Mouse (Mus musculus) MEL (cell line): ENCODE data around the gene Slc12a6. TPM values are rescaled to one million over a fixed set of nuclear protein-coding genes. Genes with fewer than 3 reads are reported as not detected.
A peak's percentile ranks its signal among the peaks of the same experiment; 100 is the strongest.

Source experiments
- DNase-seq: peaks from one replicate; pipeline ENCODE4 v3.0.0; 2011; ENCODE audit warnings: low read depth, low spot score
- H3K27ac ChIP-seq: 2 replicates; pipeline ENCODE4 v1.5.1; 2012; ENCODE audit warnings: low read depth, mild to moderate bottlenecking, control low read depth, low read length, moderate library complexity; ENCODE audit not compliant: control insufficient read depth
- H3K27me3 ChIP-seq, 2 experiments: fragments of 150-350 bp in 1 of 2; sonication (generic) in 1 of 2; 2 replicates each; pipeline ENCODE4 v1.6.1; 2012; ENCODE audit warnings: low read length in 2 of 2, mild to moderate bottlenecking in 2 of 2, improper control_type of control experiment in 1 of 2, moderate library complexity in 1 of 2; ENCODE audit not compliant: insufficient read depth in 2 of 2, control insufficient read depth in 1 of 2
- H3K36me3 ChIP-seq, 2 experiments: 2 replicates each; pipeline ENCODE4 v1.6.1; 2012 to 2014; ENCODE audit warnings: low read length in 2 of 2, improper control_type of control experiment in 1 of 2, inconsistent platforms in 1 of 2, mild to moderate bottlenecking in 1 of 2; ENCODE audit not compliant: insufficient read depth in 2 of 2, control insufficient read depth in 1 of 2
- H3K4me1 ChIP-seq, 2 experiments: fragments of 150-350 bp in 1 of 2; sonication (generic) in 1 of 2; 2 replicates each; pipeline ENCODE4 v1.6.1; 2012; ENCODE audit warnings: low read length in 2 of 2, improper control_type of control experiment in 1 of 2, mild to moderate bottlenecking in 1 of 2; ENCODE audit not compliant: insufficient read depth in 2 of 2, control insufficient read depth in 1 of 2
- H3K4me3 ChIP-seq, 2 experiments: fragments of 150-350 bp in 1 of 2; sonication (generic) in 1 of 2; 2 replicates each; pipeline ENCODE4 v1.5.1; 2012; ENCODE audit warnings: low read depth in 2 of 2, low read length in 2 of 2, mild to moderate bottlenecking in 2 of 2, moderate library complexity in 2 of 2, control low read depth in 1 of 2, improper control_type of control experiment in 1 of 2; ENCODE audit not compliant: control insufficient read depth in 1 of 2, insufficient read depth in 1 of 2
- H3K79me2 ChIP-seq: 2 replicates; pipeline ENCODE4 v1.6.1; 2012; ENCODE audit warnings: mild to moderate bottlenecking, low read length, moderate library complexity; ENCODE audit not compliant: control insufficient read depth, poor library complexity, insufficient read depth
- H3K9ac ChIP-seq: 2 replicates; pipeline ENCODE4 v1.6.1; 2012; ENCODE audit warnings: low read depth, mild to moderate bottlenecking, control low read depth, low read length, moderate library complexity; ENCODE audit not compliant: control insufficient read depth, poor library complexity, severe bottlenecking
- H3K9me3 ChIP-seq: fragments of 150-350 bp; sonication (generic); replicated peaks from 2 replicates; pipeline ENCODE4 v1.6.1; 2012; ENCODE audit warnings: mild to moderate bottlenecking, low read length, improper control_type of control experiment, moderate library complexity; ENCODE audit not compliant: insufficient read depth
- BHLHE40 ChIP-seq: IDR thresholded peaks from 2 replicates; pipeline ENCODE4 v1.6.1; 2012; ENCODE audit warnings: low read depth, mild to moderate bottlenecking, inconsistent platforms, low read length, improper control_type of control experiment, borderline replicate concordance
- CHD2 ChIP-seq: IDR thresholded peaks from 2 replicates; pipeline ENCODE4 v1.6.1; 2011; ENCODE audit warnings: low read length, improper control_type of control experiment
- CTCF ChIP-seq, 3 experiments: IDR thresholded peaks in 2 of 3; conservative IDR thresholded peaks in 1 of 3; 2 replicates each; pipeline ENCODE4 v1.5.1; 2011 to 2012; ENCODE audit warnings: low read length in 3 of 3, low read depth in 2 of 3, mild to moderate bottlenecking in 2 of 3, improper control_type of control experiment in 1 of 3, inconsistent platforms in 1 of 3, mixed read lengths in 1 of 3, moderate library complexity in 1 of 3; ENCODE audit not compliant: control insufficient read depth in 1 of 3, insufficient read depth in 1 of 3, poor library complexity in 1 of 3, severe bottlenecking in 1 of 3
- ELF1 ChIP-seq: IDR thresholded peaks from 2 replicates; pipeline ENCODE4 v1.6.1; 2014; ENCODE audit warnings: low read depth, mild to moderate bottlenecking, inconsistent platforms, low read length, improper control_type of control experiment, moderate library complexity
- GABPA ChIP-seq: IDR thresholded peaks from 2 replicates; pipeline ENCODE4 v1.6.1; 2012; ENCODE audit warnings: low read depth, mild to moderate bottlenecking, inconsistent platforms, low read length, improper control_type of control experiment, moderate library complexity
- MAX ChIP-seq: IDR thresholded peaks from 2 replicates; pipeline ENCODE4 v1.6.1; 2011; ENCODE audit warnings: low read length, improper control_type of control experiment
- MAZ ChIP-seq: IDR thresholded peaks from 2 replicates; pipeline ENCODE4 v1.6.1; 2012; ENCODE audit warnings: low read depth, mild to moderate bottlenecking, inconsistent platforms, low read length, improper control_type of control experiment
- MEF2A ChIP-seq: IDR thresholded peaks from 2 replicates; pipeline ENCODE4 v1.6.1; 2014; ENCODE audit warnings: low read depth, mild to moderate bottlenecking, inconsistent platforms, low read length, improper control_type of control experiment; ENCODE audit not compliant: poor library complexity, insufficient replicate concordance, severe bottlenecking; ENCODE audit errors: extremely low read depth
- MXI1 ChIP-seq: IDR thresholded peaks from 2 replicates; pipeline ENCODE4 v1.6.1; 2011; ENCODE audit warnings: mild to moderate bottlenecking, low read depth, low read length, improper control_type of control experiment
- MYB ChIP-seq: IDR thresholded peaks from 2 replicates; pipeline ENCODE4 v1.6.1; 2011; ENCODE audit warnings: mild to moderate bottlenecking, low read depth, low read length, improper control_type of control experiment
- MYC ChIP-seq: IDR thresholded peaks from 2 replicates; pipeline ENCODE4 v1.6.1; 2011; ENCODE audit warnings: low read depth, mild to moderate bottlenecking, low read length, improper control_type of control experiment, moderate library complexity
- POLR2A ChIP-seq, 2 experiments: IDR thresholded peaks; 2 replicates each; pipeline ENCODE4 v1.6.1; 2011 to 2012; ENCODE audit warnings: low read length in 2 of 2, mild to moderate bottlenecking in 2 of 2, control low read depth in 1 of 2, improper control_type of control experiment in 1 of 2, low read depth in 1 of 2, moderate library complexity in 1 of 2; ENCODE audit not compliant: control insufficient read depth in 1 of 2, insufficient read depth in 1 of 2, poor library complexity in 1 of 2
- POLR2AphosphoS2 ChIP-seq: IDR thresholded peaks from 2 replicates; pipeline ENCODE4 v1.6.1; 2011; ENCODE audit warnings: low read length, improper control_type of control experiment
- POLR2AphosphoS5 ChIP-seq: IDR thresholded peaks from 2 replicates; pipeline ENCODE4 v1.6.1; 2012; ENCODE audit warnings: low read depth, borderline replicate concordance, mild to moderate bottlenecking, inconsistent platforms, low read length, moderate library complexity, mixed read lengths
- RAD21 ChIP-seq: IDR thresholded peaks from 2 replicates; pipeline ENCODE4 v1.6.1; 2011; ENCODE audit warnings: mild to moderate bottlenecking, low read depth, low read length, improper control_type of control experiment
- RCOR1 ChIP-seq: IDR thresholded peaks from 2 replicates; pipeline ENCODE4 v1.6.1; 2012; ENCODE audit warnings: low read depth, mild to moderate bottlenecking, inconsistent platforms, low read length, improper control_type of control experiment
- UBTF ChIP-seq: IDR thresholded peaks from 2 replicates; pipeline ENCODE4 v1.6.1; 2012; ENCODE audit warnings: low read depth, mild to moderate bottlenecking, inconsistent platforms, low read length, improper control_type of control experiment, moderate library complexity, borderline replicate concordance; ENCODE audit not compliant: insufficient read depth
- USF1 ChIP-seq: IDR thresholded peaks from 2 replicates; pipeline ENCODE4 v1.6.1; 2014; ENCODE audit warnings: low read depth, mild to moderate bottlenecking, inconsistent platforms, low read length, improper control_type of control experiment, moderate library complexity
- USF2 ChIP-seq, 2 experiments: IDR thresholded peaks; 2 replicates each; pipeline ENCODE4 v1.6.1; 2011 to 2012; ENCODE audit warnings: improper control_type of control experiment in 2 of 2, low read length in 2 of 2, borderline replicate concordance in 1 of 2, inconsistent platforms in 1 of 2, low read depth in 1 of 2, mild to moderate bottlenecking in 1 of 2; ENCODE audit not compliant: insufficient read depth in 1 of 2
- ZMIZ1 ChIP-seq: IDR thresholded peaks from 2 replicates; pipeline ENCODE4 v1.6.1; 2012; ENCODE audit warnings: low read depth, mild to moderate bottlenecking, inconsistent platforms, low read length, improper control_type of control experiment, moderate library complexity
- polyA plus RNA-seq, 2 experiments: library from polyadenylated mRNA; stranded (reverse) in 1 of 2; unstranded in 1 of 2; fragments of >175 nt in 1 of 2; fragments of >200 nt in 1 of 2; gene quantifications; 2 replicates each; pipeline versions ENCODE4 v1.2.1 to v1.2.4; 2012; ENCODE audit warnings: low replicate concordance in 2 of 2, low read depth in 1 of 2; ENCODE audit not compliant: insufficient read length in 2 of 2, insufficient read depth in 1 of 2, missing spikeins in 1 of 2
- total RNA-seq: library from RNA; depleted of rRNA; stranded (reverse); fragments of 300-350 nt; gene quantifications from 2 replicates; pipeline ENCODE4 v1.2.3, GENCODE M21; 2012

Gene Slc12a6
- total and polyA plus RNA-seq, 3 experiments = 20.4 to 21.2 TPM; not detected in 1

- TF ChIP-seq POLR2AphosphoS5 (no peak), MAX (peak; percentile 89), RAD21 (no peak; the same call in none of the 2 replicates), UBTF (peak; percentile 98), MEF2A (no peak), RCOR1 (no peak), POLR2AphosphoS2 (peak; percentile 88)
These were observed 113.6 kb downstream of the Slc12a6 start, which contains the start of gene Katnbl1 (continued) for GRCm38 (mm10) chr2:112378973-112379898.

DNA sequence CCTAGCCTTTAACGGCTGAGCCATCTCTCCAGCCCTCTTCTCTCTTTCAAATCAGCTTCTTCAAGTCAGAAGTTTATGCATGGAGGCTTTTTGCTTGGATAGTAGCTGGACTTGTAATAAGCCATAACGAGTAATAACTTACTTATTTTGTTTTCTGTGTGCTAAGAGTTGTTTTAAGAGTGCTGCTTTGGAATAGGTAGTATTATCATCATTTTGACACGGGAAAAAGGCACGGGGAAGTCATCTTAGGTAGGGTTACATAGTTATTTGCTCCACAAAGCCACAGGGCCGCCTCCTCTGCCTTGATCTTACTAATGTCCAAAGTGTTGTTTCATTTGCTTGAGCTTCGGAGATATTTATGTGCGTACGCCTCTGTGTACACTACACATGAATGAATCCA is 114.5 kb downstream of the Slc12a6 start:
- Histone ChIP-seq H3K27me3 (no peaks in the 10 kb centered on the region), H3K4me1 (peaks cover 0 to 6% of the 10 kb centered on the region in 2 experiments; a peak in 3 of 4 replicates), H3K79me2 (peaks cover 45% of the 10 kb centered on the region), H3K27ac (peak overlapping the region; percentile 26), H3K36me3 (peaks cover 0 to 24% of the 10 kb centered on the region in 2 experiments; a peak in 3 of 4 replicates), H3K9me3 (no peaks in the 10 kb centered on the region), H3K9ac (peak overlapping the region; percentile 97), H3K4me3 (peak overlapping the region; percentile 90 to 93)
- TF ChIP-seq UBTF = no peak
- TF ChIP-seq GABPA = no peak
- no peak for TF ChIP-seq MYC
- no peak for TF ChIP-seq USF2 (IDR thresholded peaks at IDR 0.05; ENCODE audit: borderline replicate concordance in 1 of 2, insufficient read depth in 1 of 2, low read depth in 1 of 2, low read length in 2 of 2)
- DNase-seq = peak; percentile 61

DNA sequence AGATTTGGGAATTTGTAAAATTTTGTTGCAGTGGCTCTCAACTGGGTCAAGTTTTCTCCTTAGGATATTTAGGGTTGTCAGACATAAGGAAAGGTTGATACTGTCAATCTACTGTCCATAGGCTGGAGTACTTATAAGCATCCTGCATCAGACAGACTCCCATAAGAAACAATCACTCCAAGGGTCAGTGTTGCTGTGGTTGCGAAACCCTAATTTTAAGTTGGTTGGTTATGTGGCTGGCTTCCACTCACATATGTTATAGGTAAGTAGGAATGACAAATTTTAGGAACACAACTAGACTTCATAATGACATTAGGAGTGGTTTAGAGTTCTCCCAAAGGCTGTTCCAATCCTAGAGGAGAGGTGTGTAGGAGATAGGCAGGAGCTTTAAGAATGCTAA is 115.6 kb downstream of the Slc12a6 start:
- H3K36me3 ChIP-seq = peaks cover 2 to 27% of the 10 kb centered on the region in 2 experiments
- H3K4me3 ChIP-seq = no peak overlapping the region
- H3K4me1 ChIP-seq = peaks cover 3 to 6% of the 10 kb centered on the region in 2 experiments; a peak in 3 of 4 replicates

More for the DNA sequence above, 115.6 kb downstream of the Slc12a6 start:
- H3K27ac ChIP-seq = no peak overlapping the region
- TF ChIP-seq POLR2AphosphoS5 (no peak), MAZ (no peak), POLR2A (IDR thresholded peaks at IDR 0.05; ENCODE audit: control insufficient read depth in 1 of 2, insufficient read depth in 1 of 2, low read depth in 1 of 2, low read length in 2 of 2, poor library complexity in 1 of 2) (no peak), MXI1 (no peak), MYB (no peak), USF1 (no peak), RCOR1 (no peak), GABPA (no peak), ELF1 (no peak), USF2 (IDR thresholded peaks at IDR 0.05; ENCODE audit: borderline replicate concordance in 1 of 2, insufficient read depth in 1 of 2, low read depth in 1 of 2, low read length in 2 of 2) (no peak), BHLHE40 (no peak), CHD2 (no peak), ZMIZ1 (no peak), CTCF (IDR thresholded peaks at IDR 0.05 in 2 of 3, conservative IDR thresholded peaks at IDR 0.05 in 1 of 3; ENCODE audit: control insufficient read depth in 1 of 3, insufficient read depth in 1 of 3, low read depth in 2 of 3, low read length in 3 of 3, poor library complexity in 1 of 3, severe bottlenecking in 1 of 3) (no peak), MYC (no peak)
- DNase-seq = no peak
- H3K27me3 ChIP-seq = no peaks in the 10 kb centered on the region
- no peaks in the 10 kb centered on the region for H3K9me3 ChIP-seq
- H3K79me2 ChIP-seq = peaks cover 49% of the 10 kb centered on the region
- no peak overlapping the region for H3K9ac ChIP-seq
